Mouse (Mus musculus) right cerebral cortex, postnatal 4 days (tissue): ENCODE results near the gene Tchp.

Source experiments
- DNase-seq: peaks from one replicate; pipeline ENCODE4 v3.0.0-alpha.2; 2022

Tchp gene

GRCm38 (mm10) chr5:114742572-114742971, 35.0 kb downstream of the Tchp start:
- no peak for DNase-seq

- DNase-seq = peak; percentile 26
Observed at GRCm38 (mm10) chr5:114742998-114743696, 35.6 kb downstream of the Tchp start.

DNA sequence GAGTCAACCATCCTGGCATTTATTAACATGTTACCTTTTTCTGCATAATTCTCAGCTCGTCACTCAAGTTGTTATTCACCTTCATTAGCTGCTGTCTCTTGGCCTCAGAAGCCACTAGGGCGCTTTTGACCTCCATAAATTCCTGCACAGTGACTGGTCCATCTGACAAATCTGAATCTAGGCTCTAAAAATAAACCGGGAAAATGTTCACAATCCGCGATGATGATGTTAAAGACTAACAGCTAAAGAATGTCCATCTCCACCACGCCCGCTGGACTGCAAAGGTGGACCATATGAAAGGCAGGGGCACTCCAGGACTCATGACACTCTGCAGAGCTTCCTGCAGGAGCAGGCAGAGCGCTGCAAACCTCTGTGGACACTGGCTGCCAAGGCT, 36.1 kb downstream of the Tchp start:
- no peak for DNase-seq

DNA sequence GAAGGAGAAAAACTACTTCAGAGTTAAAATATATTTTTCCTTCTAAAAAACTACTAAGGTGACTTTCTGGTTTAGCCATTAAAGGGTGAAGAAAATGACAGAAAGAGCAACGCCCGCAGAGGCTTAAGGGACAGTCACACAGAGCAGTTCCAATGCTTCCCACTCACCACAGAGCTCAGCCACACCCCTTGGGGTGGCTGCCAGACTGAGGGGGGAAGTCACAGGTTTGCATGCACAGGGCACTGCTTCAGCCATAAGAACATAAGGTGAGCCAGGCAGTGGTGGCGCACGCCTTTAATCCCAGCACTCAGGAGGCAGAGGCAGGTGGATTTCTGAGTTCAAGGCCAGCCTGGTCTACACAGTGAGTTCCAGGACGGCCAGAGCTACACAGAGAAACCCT, 38.0 kb downstream of the Tchp start:
- DNase-seq = no peak

DNA sequence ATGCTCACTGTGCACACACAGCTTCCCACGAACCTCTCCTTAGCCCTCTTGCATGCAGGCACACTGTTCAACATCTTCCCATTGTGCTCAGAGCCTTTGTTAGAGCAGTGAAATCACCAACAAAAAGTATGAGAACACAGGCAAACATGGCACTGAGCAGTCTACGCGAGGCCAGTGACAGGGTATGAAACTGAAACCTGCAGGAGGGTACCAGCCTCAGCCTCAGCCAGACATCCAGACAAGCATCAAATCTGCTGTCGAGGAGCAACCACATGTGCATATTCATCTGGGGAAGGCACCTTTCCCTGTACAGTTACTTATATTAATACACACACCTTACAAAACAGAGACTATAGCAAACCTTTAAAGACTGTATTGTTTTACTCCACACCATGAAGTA, 39.3 kb downstream of the Tchp start:
- DNase-seq = no peak

DNA sequence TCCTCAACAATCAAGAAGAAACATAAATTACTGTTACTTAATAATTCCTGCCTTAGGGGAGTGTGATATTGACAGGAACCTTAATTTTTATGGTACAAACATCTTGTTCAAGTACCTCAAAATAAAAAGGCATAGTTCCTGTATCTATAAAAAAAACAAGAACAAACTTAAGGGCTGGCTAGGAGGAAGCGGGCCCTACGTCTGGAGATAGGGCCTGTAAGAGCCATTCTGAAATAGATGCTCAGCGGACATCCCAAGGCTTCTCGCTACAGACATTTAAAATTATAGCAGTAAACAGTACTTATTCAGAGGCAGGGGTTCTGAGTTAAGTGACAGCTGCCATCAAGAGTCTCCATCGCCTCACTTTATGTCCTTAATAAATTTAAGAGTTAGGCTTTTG, 40.0 kb downstream of the Tchp start:
- DNase-seq = no peak

DNA sequence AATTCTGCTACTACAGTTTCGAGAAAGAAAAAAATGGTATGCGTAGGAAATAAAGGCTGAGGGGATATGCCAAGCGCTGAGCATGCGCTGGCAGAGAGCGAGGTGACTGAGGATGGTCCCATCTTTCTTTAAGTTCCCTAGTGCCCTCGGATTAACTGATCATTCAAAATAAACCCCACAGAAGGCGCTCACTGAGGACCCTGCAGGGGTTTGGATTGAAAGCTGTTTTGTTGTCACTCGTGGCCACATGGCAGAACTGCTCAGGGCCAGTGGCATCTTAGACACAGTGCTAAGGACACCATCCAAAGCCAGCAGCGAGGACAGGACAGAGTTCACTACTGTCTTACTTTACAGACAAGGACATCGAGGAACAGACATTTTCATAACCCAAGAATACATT, 42.8 kb downstream of the Tchp start:
- no peak for DNase-seq

- no peak for DNase-seq
Observed at GRCm38 (mm10) chr5:114752397-114752796, 44.8 kb downstream of the Tchp start.

DNA sequence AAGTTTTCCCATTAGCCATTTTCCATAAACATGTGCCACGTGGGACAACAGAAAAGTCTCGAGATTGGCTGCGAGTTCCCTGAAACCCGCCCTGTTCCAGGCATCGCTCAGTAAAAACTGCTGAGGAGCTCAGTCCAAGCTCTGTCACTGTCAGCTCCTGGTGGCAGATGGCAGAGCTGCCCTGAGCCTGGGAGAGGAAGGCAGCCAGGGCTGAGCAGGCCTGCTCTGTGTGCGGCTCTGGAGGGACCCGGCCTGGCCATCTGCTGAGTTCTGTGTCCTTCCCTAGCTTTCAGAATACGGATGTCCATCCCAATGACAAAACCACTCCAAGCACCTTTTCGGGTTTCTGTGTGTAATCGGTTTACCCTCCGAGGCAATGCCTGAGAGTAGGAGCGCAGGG, 45.8 kb downstream of the Tchp start:
- no peak for DNase-seq

DNA sequence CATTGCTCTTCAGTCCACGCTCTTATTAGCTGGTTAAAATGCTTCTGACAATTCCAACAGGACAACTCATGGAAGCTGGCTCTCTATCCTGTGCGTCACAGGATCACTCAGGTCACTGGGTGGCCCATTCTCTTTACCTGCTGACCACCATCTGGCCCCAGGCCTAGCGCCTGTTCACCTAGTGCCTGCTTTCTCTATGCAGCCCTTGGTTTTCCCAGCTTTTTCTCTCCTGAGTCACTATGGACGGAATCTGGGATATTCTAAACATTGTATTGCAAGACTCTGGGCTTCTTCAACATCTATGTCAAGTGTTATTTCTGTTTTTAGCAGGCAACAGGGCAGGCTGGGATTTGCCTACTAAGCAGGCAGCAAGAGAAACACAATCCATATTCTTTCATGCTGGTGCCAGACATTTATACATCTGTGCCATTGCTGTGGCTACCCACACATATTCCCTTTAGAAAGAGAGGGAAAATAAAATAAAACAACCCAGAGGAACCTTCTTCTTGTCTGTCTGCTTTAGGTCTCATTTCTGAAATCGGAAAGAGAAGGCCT, 52.1 kb downstream of the Tchp start:
- DNase-seq = no peak

GRCm38 (mm10) chr5:114761980-114762379, 54.4 kb downstream of the Tchp start:
- no peak for DNase-seq

- DNase-seq = no peak
Observed at GRCm38 (mm10) chr5:114764812-114765735, 57.5 kb downstream of the Tchp start.

DNA sequence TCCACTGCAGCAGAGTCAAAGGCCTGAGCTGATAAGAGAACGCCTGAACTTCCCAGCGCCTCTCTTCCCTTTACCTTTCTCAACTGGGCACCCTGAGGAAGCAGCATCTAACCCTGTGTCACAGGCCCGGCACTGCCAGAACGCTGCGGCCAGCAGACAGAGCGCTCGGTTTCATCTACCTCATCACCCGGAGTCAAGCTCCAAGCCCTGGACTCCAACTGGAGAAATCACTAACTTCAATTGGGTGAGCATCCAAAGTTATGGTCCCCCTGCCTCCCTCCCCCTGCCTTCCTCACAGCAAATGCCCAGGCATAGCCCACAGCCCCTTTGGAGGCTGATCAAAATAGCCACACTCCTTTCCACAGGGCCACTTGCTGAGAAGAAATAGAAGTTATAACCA, 59.1 kb downstream of the Tchp start:
- DNase-seq = no peak

DNA sequence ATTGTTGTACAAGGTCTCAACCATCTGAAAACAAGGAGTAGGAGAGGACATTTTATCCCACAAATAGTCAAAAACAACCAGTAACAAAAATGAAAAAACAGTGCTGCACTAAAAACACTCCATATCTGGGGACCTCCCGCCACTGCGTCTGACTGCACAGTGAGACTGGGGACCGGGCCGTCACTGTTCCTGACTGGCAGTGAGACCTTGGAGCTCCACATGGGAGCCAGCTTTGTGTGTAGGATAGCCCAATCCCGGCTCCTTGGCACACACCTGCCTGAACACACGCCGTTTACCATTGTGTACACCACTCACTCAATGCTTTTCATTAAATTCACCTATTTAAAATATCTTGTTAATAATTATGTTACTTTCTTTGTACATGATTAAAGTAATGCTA, 59.6 kb downstream of the Tchp start:
- DNase-seq = no peak

DNA sequence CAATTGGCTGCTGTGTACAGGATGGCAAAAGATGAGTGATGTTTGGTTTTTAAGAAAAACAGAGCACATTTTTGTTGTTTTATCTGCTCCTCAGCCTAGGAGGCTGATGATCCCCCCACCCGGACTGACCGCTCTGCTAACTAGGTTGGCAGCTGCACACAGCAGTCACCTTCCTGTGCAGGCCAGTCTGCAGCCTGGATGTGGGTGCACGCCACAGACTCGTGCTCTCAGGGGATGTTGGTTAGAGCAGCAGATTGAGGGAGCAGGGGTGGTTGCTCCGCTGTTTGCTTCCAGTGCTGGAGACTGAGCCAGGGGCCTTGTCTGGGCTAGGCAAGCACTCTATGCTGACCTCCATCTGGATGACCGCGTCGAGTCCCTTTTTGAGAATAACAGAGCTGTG, 62.2 kb downstream of the Tchp start:
- DNase-seq = no peak

- no peak for DNase-seq
Observed at GRCm38 (mm10) chr5:114771796-114772195, 64.2 kb downstream of the Tchp start.
